9 mouse cellular contexts compared by ENCODE assay signal in genomic region chr16:57243858-57244248, GRCm38 (mm10). TPM values are rescaled to one million over a fixed set of nuclear protein-coding genes. Genes with fewer than 3 reads are reported as not detected.
A peak's percentile ranks its signal among the peaks of the same experiment; 100 is the strongest.
DNase-seq lines count a peak whose midpoint lies in the region; ATAC-seq and TF ChIP-seq lines count a peak whose summit lies in the region.
"Had no signal": no experiment of that assay in that cellular context is flagged by ENCODE, and none has a peak within 500 bp of the region (broad histone marks: within the 10 kb centered on the region; RNA-seq: fewer than 3 reads in every experiment).

No protein-coding gene starts in this region.

- H3K4me2 ChIP-seq in embryonic facial prominence, embryonic 15.5 days (replicated peaks), result 0 out of 2 replicates have a peak overlapping the region, but pooled peaks have one; percentile 6

- no peak overlapping the region for H3K4me3 ChIP-seq in embryonic facial prominence, embryonic 15.5 days (replicated peaks)
- no peak overlapping the region for H3K4me3 ChIP-seq in lung, adult 2 months (replicated peaks; ENCODE audit: extremely low read depth, low read depth, low read length)
- H3K4me3 ChIP-seq: erythroblast, embryonic 14.5 days had no signal

- TF ChIP-seq CTCF in lung, adult 2 months (IDR thresholded peaks at IDR 0.05; ENCODE audit: insufficient read depth, low read length), result peak; percentile 89

- no peaks in the 10 kb centered on the region for H3K36me3 ChIP-seq in embryonic facial prominence, embryonic 15.5 days

- peak; percentile 72 for DNase-seq in CD4-positive helper T cell, adult 2 months (ENCODE audit: low read depth, low spot score)
- DNase-seq in adrenal gland, postnatal 4 days (ENCODE audit: low spot score in 2 of 2), result peak; percentile 38 to 63
- peak; percentile 89 to 94 for DNase-seq in heart, postnatal 10 days
- DNase-seq in kidney, postnatal 36 days, result peak; percentile 77 to 92
- peak; percentile 77 for DNase-seq in lung, adult 2 months
- DNase-seq in testis, postnatal 10 days (ENCODE audit: low spot score), result peak; percentile 91

- H3K27me3 ChIP-seq in embryonic facial prominence, embryonic 15.5 days, result no peaks in the 10 kb centered on the region

- H3K27ac ChIP-seq in embryonic facial prominence, embryonic 15.5 days (replicated peaks), result peak overlapping the region; percentile 48

- no peaks in the 10 kb centered on the region for H3K9me3 ChIP-seq in embryonic facial prominence, embryonic 15.5 days (replicated peaks)

- 7% methylated on average over 6 of the region's 6 CpGs for WGBS in embryonic facial prominence, embryonic 15.5 days
- WGBS in lung, adult 2 months, result 7% methylated on average over 6 of the region's 6 CpGs

- intact Hi-C loops in heart, postnatal 10 days (cut with DNase I), result loop anchor here (1.0 to 5.0 kb wide), 3 partner anchors 154 to 353 kb away; no protein-coding TSS in a partner anchor

- no peak for TF ChIP-seq POLR2A in lung, adult 2 months (IDR thresholded peaks at IDR 0.05; ENCODE audit: borderline replicate concordance, extremely low read depth, low read depth, low read length)

- peak; percentile 44; the same call in 1 of the 2 replicates for ATAC-seq in embryonic facial prominence, embryonic 15.5 days (ENCODE audit: insufficient number of reproducible peaks, low FRiP score, low TSS enrichment, low read depth)
- peak; percentile 65; the same call in 1 of the 2 replicates for ATAC-seq in neutrophil, adult 5-6 weeks (ENCODE audit: extremely low read depth, insufficient number of reproducible peaks, low FRiP score, poor library complexity, severe bottlenecking)

- H3K4me1 ChIP-seq in embryonic facial prominence, embryonic 15.5 days, result no peaks in the 10 kb centered on the region
- no peaks in the 10 kb centered on the region for H3K4me1 ChIP-seq in lung, adult 2 months (ENCODE audit: control insufficient read depth, insufficient read depth, low read length)

- H3K9ac ChIP-seq in embryonic facial prominence, embryonic 15.5 days, result no peak overlapping the region

RNA-seq across cellular contexts. Expression of gene Tbc1d23, which starts 12.5 kb away (rescaled TPM):
- 10 to 100 TPM; 46.3 to 48.9 TPM for total RNA-seq in adrenal gland, postnatal 4 days (2021)
- 27.7 and 33.9 TPM in 2 replicates for polyA plus RNA-seq in embryonic facial prominence, embryonic 15.5 days (2015; fragmentation: Nextera tagmentation; extraction: Ambion mirVana)
- 10 to 100 TPM; 31.6 to 35.2 TPM for total RNA-seq in heart, postnatal 10 days (2021)
- polyA plus RNA-seq in lung, adult 2 months (2012; rRNA removed), result 10.0 and 15.2 TPM in 2 replicates
- 153 and 199 TPM in 2 replicates for total RNA-seq in neutrophil, adult 5-6 weeks (2017)

RNA-seq across cellular contexts. Expression of gene Tmem30c, which starts 48.8 kb away (rescaled TPM):
- total RNA-seq in adrenal gland, postnatal 4 days (2021), result under 1 TPM in 1 of 2 experiments, not detected in 1; 0.36 TPM
- polyA plus RNA-seq in embryonic facial prominence, embryonic 15.5 days (2015; fragmentation: Nextera tagmentation; extraction: Ambion mirVana), result 0.05 TPM in 1 of 2 replicates, not detected in the other
- not detected for total RNA-seq in heart, postnatal 10 days (2021)
- not detected in 2 replicates for polyA plus RNA-seq in lung, adult 2 months (2012; rRNA removed)
- total RNA-seq in neutrophil, adult 5-6 weeks (2017), result 0.37 TPM in 1 of 2 replicates, not detected in the other
- polyA plus RNA-seq: erythroblast, embryonic 14.5 days had no signal
